Mouse (Mus musculus): ENCODE results near the gene Bok. TPM values are rescaled to one million over a fixed set of nuclear protein-coding genes. Genes with fewer than 3 reads are reported as not detected.

Gene Bok
- polyA plus RNA-seq, 1 experiment from 2014 or later: 66.8 TPM

DNA sequence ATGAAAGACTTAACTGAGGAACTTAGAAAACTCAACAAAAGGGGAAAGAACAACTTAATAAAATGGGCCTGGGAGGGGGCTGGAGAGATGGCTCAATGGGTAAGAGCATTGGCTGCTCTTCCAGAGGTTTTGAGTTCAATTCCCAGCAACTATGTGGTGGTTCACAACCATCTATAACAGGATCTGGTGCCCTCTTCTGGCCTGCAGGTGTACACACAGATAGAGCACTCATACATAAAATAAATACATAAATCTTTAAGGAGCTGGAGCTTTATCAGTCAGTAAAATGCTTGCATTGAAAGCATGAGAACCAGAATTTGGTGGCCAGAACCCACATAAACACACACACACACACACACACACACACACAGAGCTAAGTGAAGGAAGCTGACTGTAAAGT is 57.5 kb downstream of the Bok start:
- Histone ChIP-seq H3K36me3 (ENCODE audit: control insufficient read depth, insufficient read depth, low read length) (no peaks in the 10 kb centered on the region), H3K4me1 (ENCODE audit: control insufficient read depth, insufficient read depth, low read length) (no peaks in the 10 kb centered on the region), H3K9ac (ENCODE audit: low read length) (no peak overlapping the region), H3K4me2 (ENCODE audit: low read depth, low read length) (no peak overlapping the region), H3K27me3 (ENCODE audit: control insufficient read depth, insufficient read depth, low read length) (no peaks in the 10 kb centered on the region), H3K4me3 (replicated peaks; ENCODE audit: low read length) (no peak overlapping the region), H3K27ac (ENCODE audit: low read length) (no peak overlapping the region), H3K9me3 (replicated peaks; ENCODE audit: control insufficient read depth, low read length) (no peaks in the 10 kb centered on the region)
- ATAC-seq (ENCODE audit: insufficient read depth, low FRiP score): no peak

Other genes starting within 250 kb of the Bok start
- gene Hdlbp, start 206.8 kb upstream of the Bok start, polyA plus RNA-seq (2015; fragmentation: Nextera tagmentation; extraction: Ambion mirVana): 162 and 165 TPM in 2 replicates
- gene Farp2, start 173.6 kb upstream of the Bok start, polyA plus RNA-seq (2015; fragmentation: Nextera tagmentation; extraction: Ambion mirVana): 6.9 and 7.2 TPM in 2 replicates
- 135 and 142 TPM in 2 replicates for gene Stk25, start 27.0 kb upstream of the Bok start, polyA plus RNA-seq (2015; fragmentation: Nextera tagmentation; extraction: Ambion mirVana)
- gene Atg4b, start 65.8 kb downstream of the Bok start, polyA plus RNA-seq (2015; fragmentation: Nextera tagmentation; extraction: Ambion mirVana): 68.8 and 71.5 TPM in 2 replicates
- gene Thap4, start 69.2 kb downstream of the Bok start, polyA plus RNA-seq (2015; fragmentation: Nextera tagmentation; extraction: Ambion mirVana): 42.7 and 51.6 TPM in 2 replicates
- 196 and 210 TPM in 2 replicates for gene Dtymk, start 116.3 kb downstream of the Bok start, polyA plus RNA-seq (2015; fragmentation: Nextera tagmentation; extraction: Ambion mirVana)
- gene Ing5, start 118.3 kb downstream of the Bok start, polyA plus RNA-seq (2015; fragmentation: Nextera tagmentation; extraction: Ambion mirVana): 19.1 and 20.1 TPM in 2 replicates
- 14.3 and 17.6 TPM in 2 replicates for gene D2hgdh, start 139.2 kb downstream of the Bok start, polyA plus RNA-seq (2015; fragmentation: Nextera tagmentation; extraction: Ambion mirVana)
- gene Gal3st2, start 175.6 kb downstream of the Bok start, polyA plus RNA-seq (2015; fragmentation: Nextera tagmentation; extraction: Ambion mirVana): 0.10 TPM in 1 of 2 replicates, not detected in the other
- gene Gal3st2b, start 232.7 kb downstream of the Bok start, polyA plus RNA-seq (2015; fragmentation: Nextera tagmentation; extraction: Ambion mirVana): 0.10 TPM in 1 of 2 replicates, not detected in the other